Mouse (Mus musculus) bone marrow macrophage, adult 2 months (primary cell): Measurements from ENCODE around the gene Zfp46.

ENCODE experiments used
- CTCF ChIP-seq: IDR thresholded peaks from 2 replicates; pipeline ENCODE4 v1.5.1; 2012; ENCODE audit warnings: low read depth, mild to moderate bottlenecking, low read length, moderate library complexity
- POLR2A ChIP-seq: IDR thresholded peaks from 2 replicates; pipeline ENCODE4 v1.6.1; 2012; ENCODE audit warnings: mild to moderate bottlenecking, low read depth, low read length, borderline replicate concordance

- TF ChIP-seq CTCF (no peak), POLR2A (no peak)
Measured at GRCm38 (mm10) chr4:136248464-136249331, 35.8 kb upstream of the Zfp46 start.
